Mouse (Mus musculus) T-helper 17 cell (primary cell): Measurements from ENCODE around the gene Glud1.

Source experiments
- in situ Hi-C, 2 experiments: fragments of 300-600 bp; cut with MboI, MseI; formaldehyde crosslinking; loops; 1 replicate in 1 of 2; 2 replicates in 1 of 2; pipeline ENCODE4 v1.15.1; 2025; ENCODE audit warnings: high pct_unique_total_duplicates in 2 of 2

The Glud1 gene

DNA sequence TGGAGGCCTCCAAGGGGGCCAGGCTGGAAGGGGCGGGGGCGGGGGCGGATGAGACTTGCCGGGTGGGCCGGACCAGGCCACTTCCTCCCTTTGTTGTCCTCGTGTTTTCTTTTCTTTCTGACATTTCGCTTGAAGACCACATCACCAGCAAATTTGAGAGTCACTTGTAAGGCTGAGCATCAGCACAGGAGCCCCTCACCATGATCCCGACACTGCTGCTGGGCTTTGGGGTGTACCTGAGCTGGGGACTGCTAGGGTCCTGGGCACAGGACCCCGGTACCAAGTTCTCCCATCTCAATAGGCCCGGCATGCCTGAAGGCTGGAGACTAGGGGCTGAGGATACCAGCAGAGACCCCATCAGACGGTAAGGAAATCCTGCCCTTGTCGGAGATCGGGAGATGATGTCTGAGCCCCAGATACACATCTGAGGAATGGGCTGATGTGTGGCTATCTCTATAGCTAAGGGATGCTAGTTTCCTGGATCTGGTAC is 64.9 kb downstream of the Glud1 start, which contains the start of gene Mmrn2:
Gene Mmrn2 (plus strand): TSS at position 51 of the 490 bp plus-strand sequence.
- in situ Hi-C loops: loop anchor here in 1 of 2 experiments (5.0 kb wide), 1 partner anchor 573 kb away; no protein-coding TSS in a partner anchor

DNA sequence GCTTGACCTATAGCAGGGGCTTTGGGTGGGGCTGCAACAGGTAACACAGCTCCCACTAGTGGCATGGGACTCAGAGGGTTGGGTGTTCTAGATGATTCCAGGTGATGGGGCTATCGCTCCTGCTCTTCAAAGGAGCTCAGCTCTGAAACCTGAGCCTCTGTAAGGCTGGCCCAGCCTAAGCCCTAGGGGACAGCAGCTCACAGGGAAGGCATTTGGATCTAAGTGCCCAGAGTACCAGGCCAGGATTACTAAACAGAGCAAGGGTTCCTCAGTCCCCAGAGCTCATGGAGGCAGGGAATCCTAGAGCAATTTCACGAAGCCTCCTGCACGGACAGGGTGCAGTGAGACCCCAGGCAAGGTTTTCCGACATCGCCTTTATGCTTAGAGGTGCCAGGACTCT is 65.4 kb downstream of the Glud1 start:
- in situ Hi-C loops: loop anchor here in 1 of 2 experiments (5.0 kb wide), 1 partner anchor 574 kb away; no protein-coding TSS in a partner anchor

DNA sequence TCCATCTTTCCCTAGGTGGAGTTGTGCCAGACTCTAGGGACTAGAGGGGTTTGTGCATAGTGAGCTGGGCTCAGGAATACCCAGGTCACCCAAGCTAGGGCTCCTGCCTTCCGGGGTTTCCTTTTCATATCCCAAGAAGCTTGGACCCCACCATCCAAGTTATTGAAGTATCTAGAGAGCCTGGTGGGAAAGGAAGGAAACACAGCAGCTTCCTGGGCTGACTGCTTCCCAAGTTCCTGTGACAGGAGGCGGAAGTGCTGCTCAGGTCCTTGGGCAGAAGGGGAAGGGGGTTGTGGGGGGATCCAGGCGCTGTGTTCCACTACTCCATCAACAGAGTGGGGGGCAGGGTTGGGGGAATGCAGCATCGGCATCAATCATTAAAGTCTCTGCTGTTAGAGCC is 66.6 kb downstream of the Glud1 start:
- in situ Hi-C loops: loop anchor here in 1 of 2 experiments (5.0 kb wide), 1 partner anchor 575 kb away; no protein-coding TSS in a partner anchor

DNA sequence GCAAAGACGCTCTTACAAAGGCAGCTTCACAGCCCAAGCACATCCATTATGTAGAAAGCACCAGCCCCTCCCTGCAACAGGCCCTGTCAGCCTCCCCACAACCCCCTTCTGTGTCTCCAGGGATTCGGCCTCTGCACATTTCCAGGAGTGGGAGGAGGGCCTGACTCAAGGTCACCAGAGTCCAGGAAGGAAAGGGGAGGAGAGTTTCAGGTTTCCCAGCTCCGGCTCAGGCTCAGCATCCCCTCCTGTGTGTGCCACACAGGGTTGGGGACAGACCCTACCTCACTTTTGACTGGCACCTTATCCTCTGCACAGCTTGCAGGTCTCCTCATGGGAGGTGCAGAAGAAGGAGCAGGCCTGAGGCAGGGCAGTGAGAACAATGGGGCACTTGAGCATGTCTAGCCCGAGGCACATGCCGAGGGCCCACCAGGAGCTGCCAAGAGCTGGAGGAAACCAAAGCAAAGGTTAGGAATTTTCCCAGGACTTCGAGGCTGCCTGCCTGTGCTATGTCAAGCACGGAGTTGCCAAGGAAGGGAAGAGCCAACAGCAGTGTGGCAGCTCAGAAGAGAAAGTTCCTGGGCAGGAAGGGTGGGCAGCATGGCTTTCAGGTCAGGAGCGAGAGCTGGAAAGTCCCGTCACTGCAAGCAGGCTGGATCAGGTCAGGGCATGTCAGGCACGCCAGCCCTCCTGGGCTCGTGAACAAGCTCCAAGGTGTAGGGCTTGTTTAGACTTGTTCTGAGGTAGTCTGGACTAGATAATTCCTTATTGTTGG is 68.2 kb downstream of the Glud1 start:
- in situ Hi-C loops: loop anchor here in 1 of 2 experiments (5.0 kb wide), 1 partner anchor 576 kb away; no protein-coding TSS in a partner anchor

DNA sequence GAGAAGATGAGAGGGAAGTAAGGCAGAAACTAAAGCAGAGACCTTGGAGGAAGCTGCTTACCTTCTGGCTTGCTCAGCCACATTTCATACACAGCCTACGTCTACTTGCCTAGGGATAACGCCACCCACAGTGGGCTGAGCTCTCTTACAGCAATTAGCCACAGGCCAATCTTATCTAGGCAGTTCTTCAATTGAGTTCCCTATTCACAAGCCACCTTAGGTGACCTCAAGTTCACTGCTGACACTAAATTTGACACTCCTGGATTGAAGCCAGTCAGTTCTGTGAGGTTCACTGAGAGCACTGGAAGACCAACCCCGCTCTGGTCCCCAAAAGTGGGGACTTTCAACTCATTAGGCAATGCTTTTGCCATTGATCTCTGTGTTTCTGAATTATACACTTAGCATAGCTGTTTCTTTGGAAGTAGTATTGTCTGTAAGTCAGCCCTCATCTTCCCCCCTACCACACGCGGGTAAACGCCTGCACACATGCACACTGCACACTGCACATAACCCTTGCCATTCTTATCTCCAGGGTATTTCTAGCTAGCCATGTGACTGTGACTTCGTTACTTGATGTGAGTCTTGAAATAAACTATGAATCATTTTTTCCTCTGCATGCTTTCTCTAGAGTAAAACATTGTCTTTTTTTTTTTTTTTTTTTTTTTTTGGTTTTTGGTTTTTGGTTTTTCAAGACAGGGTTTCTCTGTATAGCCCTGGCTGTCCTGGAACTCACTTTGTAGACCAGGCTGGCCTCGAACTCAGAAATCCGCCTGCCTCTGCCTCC is 72.6 kb downstream of the Glud1 start:
- in situ Hi-C loops: no loop called here

DNA sequence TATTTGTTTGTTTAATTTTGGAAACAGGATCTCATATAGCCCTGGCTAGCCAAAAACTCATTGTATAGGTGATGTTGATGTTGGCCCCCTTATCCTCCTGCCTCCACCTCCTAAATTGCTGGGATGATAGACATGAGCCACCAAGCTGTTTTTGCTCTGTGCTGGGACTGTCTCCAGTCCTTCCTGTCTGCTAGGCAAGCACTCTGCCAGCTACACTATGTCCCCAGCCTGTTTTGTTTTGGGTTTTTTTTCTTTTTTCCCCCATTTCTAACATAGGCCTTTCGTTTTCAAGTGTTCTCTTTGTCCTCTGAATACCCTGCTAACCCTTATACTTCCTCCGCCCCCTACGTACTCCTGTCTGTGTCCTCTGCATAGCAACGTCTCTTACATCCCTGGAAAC is 82.8 kb downstream of the Glud1 start:
- in situ Hi-C loops: loop anchor here in 1 of 2 experiments (10.0 kb wide), 1 partner anchor 182 kb away; no protein-coding TSS in a partner anchor
